In the genomic region with DNA sequence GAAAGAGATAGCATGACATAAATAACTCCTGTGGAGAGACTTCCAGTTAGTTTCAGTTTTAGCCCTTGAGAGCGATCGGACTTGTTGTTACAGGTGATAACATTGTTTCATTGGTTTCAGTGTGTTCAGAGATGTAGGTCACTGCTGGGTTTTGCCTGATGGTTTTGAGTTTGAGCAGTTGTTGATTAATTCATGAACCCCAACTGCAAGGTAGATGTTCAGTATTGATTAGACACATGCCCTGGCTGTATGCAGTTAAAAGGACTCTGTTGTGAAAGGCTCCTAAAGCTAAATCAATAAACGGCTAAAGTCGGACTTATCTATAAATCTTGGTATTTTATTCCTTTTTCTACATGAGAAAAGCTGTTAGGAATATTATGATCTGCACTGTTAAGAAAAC, we compare ENCODE assay signal across 20 mouse cellular contexts.
"Had no signal": no experiment of that assay in that cellular context is flagged by ENCODE, and none has a peak within 500 bp of the region (broad histone marks: within the 10 kb centered on the region; RNA-seq: fewer than 3 reads in every experiment).

No protein-coding gene starts in this region.

- H3K27me3 ChIP-seq: limb, embryonic 13.5 days; liver, embryonic 13.5 days; lung, embryonic 15.5 days; megakaryocyte, embryonic 14.5 days; midbrain, embryonic 13.5 days; neural tube, embryonic 13.5 days; stomach, embryonic 15.5 days had no signal

- H3K27ac ChIP-seq: kidney, postnatal 0 days; layer of hippocampus, adult 2 months; limb, embryonic 10.5 days; limb, embryonic 13.5 days; liver, embryonic 13.5 days; lung, embryonic 15.5 days; midbrain, embryonic 10.5 days; midbrain, embryonic 13.5 days; neural tube, embryonic 13.5 days; stomach, embryonic 15.5 days had no signal

- ATAC-seq: midbrain, embryonic 13.5 days; midbrain, embryonic 16.5 days had no signal

- H3K4me3 ChIP-seq: layer of hippocampus, adult 2 months; limb, embryonic 10.5 days; limb, embryonic 13.5 days; liver, embryonic 13.5 days; lung, embryonic 15.5 days; megakaryocyte, embryonic 14.5 days; midbrain, embryonic 10.5 days; midbrain, embryonic 13.5 days; myocyte; neural tube, embryonic 13.5 days; stomach, embryonic 15.5 days had no signal

- DNase-seq: kidney, postnatal 25 days; liver, embryonic 13.5 days; lung, adult 18-20 months; lung, postnatal 36 days; retina, postnatal 1 day; right cerebral cortex, postnatal 25 days; spleen, adult 18-20 months; thymus, postnatal 25 days had no signal

- H3K9me3 ChIP-seq: limb, embryonic 10.5 days; limb, embryonic 13.5 days; midbrain, embryonic 13.5 days; stomach, embryonic 15.5 days had no signal

- H3K36me3 ChIP-seq: midbrain, embryonic 13.5 days; neural tube, embryonic 13.5 days; stomach, embryonic 15.5 days had no signal

- H3K4me2 ChIP-seq: limb, embryonic 13.5 days; liver, embryonic 13.5 days; lung, embryonic 15.5 days; midbrain, embryonic 13.5 days; neural tube, embryonic 13.5 days; stomach, embryonic 15.5 days had no signal

- H3K9ac ChIP-seq: limb, embryonic 13.5 days; liver, embryonic 13.5 days; lung, embryonic 15.5 days; midbrain, embryonic 13.5 days; neural tube, embryonic 13.5 days; stomach, embryonic 15.5 days had no signal
